Mouse (Mus musculus): ENCODE data around the gene Crtc3. TPM values are rescaled to one million over a fixed set of nuclear protein-coding genes. Genes with fewer than 3 reads are reported as not detected.

Crtc3 gene
- polyA plus RNA-seq, 1 experiment from 2014 or later = 15.5 TPM

DNA sequence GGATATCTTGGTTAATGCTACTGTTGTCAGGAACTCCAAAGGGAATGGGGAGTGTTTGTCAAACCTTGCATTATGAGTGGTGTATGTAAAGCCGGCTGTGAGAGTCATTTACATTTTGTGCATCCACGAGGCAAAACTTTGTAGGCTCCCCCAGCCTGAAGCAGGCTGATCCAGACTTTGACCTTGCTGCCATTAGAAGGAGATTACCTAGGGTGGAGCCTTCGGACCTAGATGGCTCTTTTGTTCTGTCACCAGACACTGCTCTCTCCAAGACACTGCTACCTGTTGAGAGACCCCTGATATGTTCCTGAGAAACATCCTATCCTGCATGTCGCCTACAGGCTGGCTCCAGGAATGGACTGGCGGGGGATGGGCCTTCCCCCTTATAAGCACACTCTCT lies 149.1 kb downstream of the Crtc3 start:
- no peaks in the 10 kb centered on the region for H3K4me1 ChIP-seq (replicated peaks; ENCODE audit: control insufficient read depth, insufficient read depth, low read length)
- no peak overlapping the region for H3K4me3 ChIP-seq (ENCODE audit: low read depth, low read length)
- no peak overlapping the region for H3K27ac ChIP-seq (ENCODE audit: low read depth, low read length)
- no peak overlapping the region for H3K9ac ChIP-seq (ENCODE audit: low read length)
- DNase-seq (ENCODE audit: low spot score) = no peak
- no peaks in the 10 kb centered on the region for H3K36me3 ChIP-seq (ENCODE audit: control insufficient read depth, insufficient read depth, low read length)
- 69% methylated on average over 5 of the region's 5 CpGs for WGBS
- H3K4me2 ChIP-seq (ENCODE audit: low read depth, low read length, severe bottlenecking) = no peak overlapping the region
- no peaks in the 10 kb centered on the region for H3K9me3 ChIP-seq (ENCODE audit: control insufficient read depth, low read length)
- no peak for ATAC-seq (replicated peaks; ENCODE audit: low FRiP score)
- H3K27me3 ChIP-seq (ENCODE audit: control insufficient read depth, insufficient read depth, low read length) = no peaks in the 10 kb centered on the region

Other genes starting within 250 kb of the Crtc3 start
- 50.4 and 53.0 TPM in 2 replicates for gene Blm, start 153.8 kb downstream of the Crtc3 start, polyA plus RNA-seq (2014; fragmentation: Nextera tagmentation; extraction: Ambion mirVana)
- gene Iqgap1, start 137.1 kb upstream of the Crtc3 start, polyA plus RNA-seq (2014; fragmentation: Nextera tagmentation; extraction: Ambion mirVana) = 28.0 and 29.1 TPM in 2 replicates
- gene Zscan2, start 172.0 kb upstream of the Crtc3 start, polyA plus RNA-seq (2014; fragmentation: Nextera tagmentation; extraction: Ambion mirVana) = 3.3 and 3.8 TPM in 2 replicates
- gene Wdr73, start 212.4 kb upstream of the Crtc3 start, polyA plus RNA-seq (2014; fragmentation: Nextera tagmentation; extraction: Ambion mirVana) = 40.5 and 41.6 TPM in 2 replicates
- 7.3 and 8.6 TPM in 2 replicates for gene Nmb, start 216.2 kb upstream of the Crtc3 start, polyA plus RNA-seq (2014; fragmentation: Nextera tagmentation; extraction: Ambion mirVana)

Measured in forebrain, embryonic 11.5 days (tissue).